Mouse (Mus musculus) intestine, postnatal 0 days (tissue): Measurements from ENCODE around the gene Oat. TPM values are rescaled to one million over a fixed set of nuclear protein-coding genes. Genes with fewer than 3 reads are reported as not detected.

Source experiments
- ATAC-seq: fragments of 200-750 bp; cut with Nextera tagmentation; 2 replicates; pipeline ENCODE4 v1.8.0; 2017; ENCODE audit warnings: mild to moderate bottlenecking, moderate TSS enrichment, moderate library complexity
- H3K27ac ChIP-seq: fragments of 300-500 bp; sonication (generic); 2 replicates; pipeline ENCODE4 v1.5.1; 2014; ENCODE audit warnings: mild to moderate bottlenecking, low read depth, low read length, moderate library complexity
- H3K27me3 ChIP-seq: fragments of 300-500 bp; sonication (generic); replicated peaks from 2 replicates; pipeline ENCODE4 v1.6.1; 2014; ENCODE audit warnings: low read length, mixed read lengths; ENCODE audit not compliant: control insufficient read depth, insufficient read depth
- H3K36me3 ChIP-seq: fragments of 300-500 bp; sonication (generic); 2 replicates; pipeline ENCODE4 v1.6.1; 2014; ENCODE audit warnings: mild to moderate bottlenecking, moderate library complexity; ENCODE audit not compliant: control insufficient read depth, insufficient read depth
- H3K4me1 ChIP-seq: fragments of 300-500 bp; sonication (generic); replicated peaks from 2 replicates; pipeline ENCODE4 v1.6.1; 2014; ENCODE audit warnings: antibody characterized with exemption, low read length, mixed read lengths; ENCODE audit not compliant: control insufficient read depth, insufficient read depth
- H3K4me2 ChIP-seq: fragments of 300-500 bp; sonication (generic); replicated peaks from 2 replicates; pipeline ENCODE4 v1.6.1; 2014; ENCODE audit warnings: low read depth, mild to moderate bottlenecking, moderate library complexity
- H3K4me3 ChIP-seq: fragments of 300-500 bp; sonication (generic); 2 replicates; pipeline ENCODE4 v1.5.1; 2014; ENCODE audit warnings: low read depth, low read length
- H3K9ac ChIP-seq: fragments of 300-500 bp; sonication (generic); 2 replicates; pipeline ENCODE4 v1.6.1; 2014; ENCODE audit warnings: mild to moderate bottlenecking, low read depth, low read length
- H3K9me3 ChIP-seq: fragments of 300-500 bp; sonication (generic); 2 replicates; pipeline ENCODE4 v1.6.1; 2016; ENCODE audit warnings: mixed run types; ENCODE audit not compliant: control insufficient read depth
- CTCF ChIP-seq: sonication (generic); IDR thresholded peaks from 2 replicates; pipeline ENCODE4 v1.5.1; 2016; ENCODE audit warnings: low read depth, mild to moderate bottlenecking, control low read depth, antibody characterized with exemption, moderate library complexity
- WGBS: fragments of 180-500 bp; shearing (Covaris S2); extraction: QIAGEN DNeasy Blood & Tissue Kit; methylation state at CpG from one replicate; pipeline ENCODE4 v1.1.7; 2014; 5-methylcytosine and 5-hydroxymethylcytosine counted together
- polyA plus RNA-seq: library from polyadenylated mRNA; unstranded; fragments of >200 nt; fragmentation: Nextera tagmentation; extraction: Ambion mirVana; gene quantifications from 2 replicates; pipeline ENCODE4 v1.2.1, GENCODE M21; 2015

Oat gene
- polyA plus RNA-seq, 1 experiment from 2014 or later, result 1,789 TPM

GRCm38 (mm10) chr7:132615346-132615745 lies 39.1 kb upstream of the Oat start:
- Histone ChIP-seq H3K4me1 (no peaks in the 10 kb centered on the region), H3K27ac (no peak overlapping the region), H3K4me3 (no peak overlapping the region), H3K36me3 (no peaks in the 10 kb centered on the region), H3K9me3 (no peaks in the 10 kb centered on the region), H3K9ac (no peak overlapping the region), H3K4me2 (no peak overlapping the region), H3K27me3 (no peaks in the 10 kb centered on the region)
- ATAC-seq, result no peak
- whole genome bisulfite sequencing, result 49% methylated on average over 3 of the region's 3 CpGs
- no peak for TF ChIP-seq CTCF

GRCm38 (mm10) chr7:132611530-132611929 lies 35.3 kb upstream of the Oat start:
- Histone ChIP-seq H3K27ac (no peak overlapping the region), H3K9me3 (no peaks in the 10 kb centered on the region), H3K36me3 (no peaks in the 10 kb centered on the region), H3K4me1 (peaks cover 2% of the 10 kb centered on the region; the same call in 1 of the 2 replicates), H3K4me3 (peak overlapping the region; percentile 11; the same call in 1 of the 2 replicates), H3K4me2 (peak overlapping the region; percentile 72), H3K9ac (no peak overlapping the region), H3K27me3 (no peaks in the 10 kb centered on the region)
- no peak for ATAC-seq
- WGBS, result 66% methylated on average over 8 of the region's 8 CpGs
- no peak for TF ChIP-seq CTCF

GRCm38 (mm10) chr7:132610468-132611318 lies 34.5 kb upstream of the Oat start, which contains the start of gene Lhpp:
TSS of gene Lhpp (plus strand) at chr7:132610638.
- peak; percentile 93 for ATAC-seq
- no peaks in the 10 kb centered on the region for H3K36me3 ChIP-seq
- no peaks in the 10 kb centered on the region for H3K27me3 ChIP-seq
- peak within 1 kb of the TSS; percentile 61 for H3K27ac ChIP-seq
- H3K4me1 ChIP-seq, result peaks cover 2% of the 10 kb centered on the region; the same call in 1 of the 2 replicates
- TF ChIP-seq CTCF, result no peak
- H3K9ac ChIP-seq, result no peak within 1 kb of the TSS; the same call in 1 of the 2 replicates
- WGBS, result 6% methylated on average over 44 of the region's 44 CpGs
- H3K4me2 ChIP-seq, result peak within 1 kb of the TSS; percentile 72
- H3K9me3 ChIP-seq, result no peaks in the 10 kb centered on the region
- H3K4me3 ChIP-seq, result peak within 1 kb of the TSS; percentile 61

- H3K9ac ChIP-seq, result no peak overlapping the region
- no peak overlapping the region for H3K4me3 ChIP-seq
- no peaks in the 10 kb centered on the region for H3K27me3 ChIP-seq
- H3K4me2 ChIP-seq, result no peak overlapping the region
- H3K9me3 ChIP-seq, result no peaks in the 10 kb centered on the region
- WGBS, result 95% methylated on average over 4 of the region's 4 CpGs
- peaks cover 2% of the 10 kb centered on the region; the same call in 1 of the 2 replicates for H3K4me1 ChIP-seq
- H3K27ac ChIP-seq, result no peak overlapping the region
- no peak for TF ChIP-seq CTCF
- no peak for ATAC-seq
- no peaks in the 10 kb centered on the region for H3K36me3 ChIP-seq
Observed at GRCm38 (mm10) chr7:132608316-132609020, 32.3 kb upstream of the Oat start.

- no peak overlapping the region for H3K4me3 ChIP-seq
- peaks cover 2% of the 10 kb centered on the region; the same call in 1 of the 2 replicates for H3K4me1 ChIP-seq
- H3K36me3 ChIP-seq, result no peaks in the 10 kb centered on the region
- H3K9me3 ChIP-seq, result no peaks in the 10 kb centered on the region
- H3K4me2 ChIP-seq, result no peak overlapping the region
- peaks cover 11% of the 10 kb centered on the region for H3K27me3 ChIP-seq
- no peak for TF ChIP-seq CTCF
- no peak overlapping the region; the same call in 1 of the 2 replicates for H3K9ac ChIP-seq
- H3K27ac ChIP-seq, result no peak overlapping the region
- no peak for ATAC-seq
- WGBS, result 64% methylated on average over 5 of the region's 5 CpGs
Observed at GRCm38 (mm10) chr7:132605689-132606088, 29.5 kb upstream of the Oat start.

- Histone ChIP-seq H3K36me3 (no peaks in the 10 kb centered on the region), H3K4me3 (no peak overlapping the region), H3K9me3 (no peaks in the 10 kb centered on the region), H3K27ac (no peak overlapping the region), H3K4me2 (no peak overlapping the region), H3K9ac (no peak overlapping the region), H3K27me3 (peaks cover 18% of the 10 kb centered on the region), H3K4me1 (no peaks in the 10 kb centered on the region)
- WGBS, result 85% methylated on average over 4 of the region's 4 CpGs
- no peak for TF ChIP-seq CTCF
- ATAC-seq, result no peak
Observed at GRCm38 (mm10) chr7:132604720-132605119, 28.5 kb upstream of the Oat start.
